ENCODE assay signal across 22 mouse cellular contexts in the genomic region with DNA sequence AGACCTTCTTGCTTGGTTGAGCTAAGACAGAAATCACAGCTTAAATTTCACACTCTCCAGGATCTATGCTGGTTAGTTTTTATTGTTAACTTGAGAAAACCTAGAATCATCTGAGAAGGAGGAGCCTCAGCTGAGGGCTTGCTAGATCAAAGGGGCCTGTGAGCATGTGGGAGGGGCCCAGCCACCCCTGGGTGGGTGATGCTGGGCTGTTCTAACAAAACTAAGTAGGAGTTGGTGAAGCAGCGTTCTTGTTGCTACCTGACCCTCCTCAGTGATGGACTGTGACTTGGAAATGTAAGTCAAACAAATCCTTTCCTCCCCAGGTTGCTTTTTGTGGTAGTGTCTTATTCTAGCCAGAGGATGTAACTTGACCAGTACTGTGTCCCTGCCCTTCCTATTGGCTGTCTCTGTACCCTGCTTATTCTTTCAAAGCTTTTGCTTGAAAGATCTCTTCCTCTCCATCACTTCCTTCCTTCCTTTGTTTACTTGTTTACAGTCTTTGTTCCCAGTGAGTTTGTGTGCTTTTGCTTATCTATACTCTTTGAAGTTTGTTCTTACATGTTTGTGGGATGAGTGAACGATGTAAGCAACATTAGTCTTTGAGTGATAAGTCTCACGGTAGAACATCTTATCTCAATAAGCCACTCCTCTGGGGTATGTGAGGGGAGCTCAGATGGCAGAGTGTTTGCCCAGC.
A peak's percentile ranks its signal among the peaks of the same experiment; 100 is the strongest.
DNase-seq lines count a peak whose midpoint lies in the region; ATAC-seq and TF ChIP-seq lines count a peak whose summit lies in the region.
"Had no signal": no experiment of that assay in that cellular context is flagged by ENCODE, and none has a peak within 500 bp of the region (broad histone marks: within the 10 kb centered on the region; RNA-seq: fewer than 3 reads in every experiment).

No protein-coding gene starts in this region.

- peak; percentile 95 for TF ChIP-seq EP300 in lung, postnatal 0 days (IDR thresholded peaks at IDR 0.05)

- no peak overlapping the region for H3K27ac ChIP-seq in kidney, embryonic 14.5 days (ENCODE audit: low read depth, low read length)
- H3K27ac ChIP-seq in kidney, embryonic 16.5 days (ENCODE audit: low read length), result no peak overlapping the region
- H3K27ac ChIP-seq in lung, postnatal 0 days (ENCODE audit: low read length), result no peak overlapping the region
- H3K27ac ChIP-seq: embryonic facial prominence, embryonic 13.5 days; embryonic facial prominence, embryonic 15.5 days; forebrain, embryonic 10.5 days; forebrain, embryonic 12.5 days had no signal

- no peak overlapping the region for H3K4me2 ChIP-seq in kidney, embryonic 14.5 days (replicated peaks; ENCODE audit: low read depth, low read length)
- no peak overlapping the region for H3K4me2 ChIP-seq in kidney, embryonic 16.5 days (replicated peaks; ENCODE audit: low read depth, low read length)
- no peak overlapping the region for H3K4me2 ChIP-seq in lung, postnatal 0 days (replicated peaks; ENCODE audit: low read depth, low read length)
- H3K4me2 ChIP-seq: embryonic facial prominence, embryonic 13.5 days; embryonic facial prominence, embryonic 15.5 days; forebrain, embryonic 12.5 days had no signal

- H3K9ac ChIP-seq in kidney, embryonic 14.5 days (ENCODE audit: low read depth, low read length), result no peak overlapping the region
- H3K9ac ChIP-seq in kidney, embryonic 16.5 days (replicated peaks; ENCODE audit: low read length), result no peak overlapping the region
- H3K9ac ChIP-seq in lung, postnatal 0 days (replicated peaks; ENCODE audit: low read depth), result no peak overlapping the region
- H3K9ac ChIP-seq: embryonic facial prominence, embryonic 13.5 days; embryonic facial prominence, embryonic 15.5 days; forebrain, embryonic 12.5 days had no signal

- no peaks in the 10 kb centered on the region for H3K27me3 ChIP-seq in kidney, embryonic 14.5 days (ENCODE audit: control insufficient read depth, insufficient read depth, low read length)
- no peaks in the 10 kb centered on the region for H3K27me3 ChIP-seq in kidney, embryonic 16.5 days (ENCODE audit: insufficient read depth, low read length)
- H3K27me3 ChIP-seq in lung, postnatal 0 days (replicated peaks; ENCODE audit: insufficient read depth, low read length), result no peaks in the 10 kb centered on the region
- H3K27me3 ChIP-seq: embryonic facial prominence, embryonic 13.5 days; embryonic facial prominence, embryonic 15.5 days; forebrain, embryonic 12.5 days had no signal

- no peak overlapping the region for H3K4me3 ChIP-seq in kidney, embryonic 14.5 days (ENCODE audit: low read length)
- no peak overlapping the region for H3K4me3 ChIP-seq in kidney, embryonic 16.5 days (ENCODE audit: low read length)
- no peak overlapping the region for H3K4me3 ChIP-seq in lung, postnatal 0 days (ENCODE audit: low read depth, low read length)
- H3K4me3 ChIP-seq: embryonic facial prominence, embryonic 13.5 days; embryonic facial prominence, embryonic 15.5 days; erythroblast, embryonic 14.5 days; forebrain, embryonic 10.5 days; forebrain, embryonic 12.5 days had no signal

- WGBS in kidney, embryonic 14.5 days, result 65% methylated on average over 3 of the region's 3 CpGs
- 60% methylated on average over 3 of the region's 3 CpGs for WGBS in kidney, embryonic 16.5 days
- WGBS in lung, postnatal 0 days, result 20% methylated on average over 3 of the region's 3 CpGs

- no peak for TF ChIP-seq CTCF in lung, postnatal 0 days (IDR thresholded peaks at IDR 0.05)

- ATAC-seq in kidney, embryonic 14.5 days (ENCODE audit: low FRiP score, low TSS enrichment), result peak; percentile 66; the same call in 1 of the 2 replicates
- peak; percentile 47; the same call in 1 of the 2 replicates for ATAC-seq in kidney, embryonic 16.5 days (ENCODE audit: low FRiP score, low TSS enrichment)
- peak; percentile 67 for ATAC-seq in lung, postnatal 0 days
- ATAC-seq: forebrain, embryonic 14.5 days had no signal

- no peaks in the 10 kb centered on the region for H3K36me3 ChIP-seq in kidney, embryonic 14.5 days (ENCODE audit: control insufficient read depth, insufficient read depth, low read length)
- H3K36me3 ChIP-seq in kidney, embryonic 16.5 days (ENCODE audit: insufficient read depth, low read length), result no peaks in the 10 kb centered on the region
- no peaks in the 10 kb centered on the region for H3K36me3 ChIP-seq in lung, postnatal 0 days (ENCODE audit: insufficient read depth, low read length)
- H3K36me3 ChIP-seq: embryonic facial prominence, embryonic 13.5 days; embryonic facial prominence, embryonic 15.5 days; forebrain, embryonic 10.5 days; forebrain, embryonic 12.5 days had no signal

- no peak for DNase-seq in kidney, adult 11 months
- DNase-seq in kidney, postnatal 10 days, result no peak
- DNase-seq in lung, postnatal 0 days (ENCODE audit: low spot score), result peak; percentile 25
- DNase-seq in lung, postnatal 36 days, result no peak
- DNase-seq: adrenal gland, adult 2 months; adrenal gland, postnatal 10 days; adrenal gland, postnatal 25 days; cerebellum, adult 11 months; cerebellum, adult 18-20 months; cerebellum, adult 8-10 months; cerebellum, adult 9-11 months; cerebellum, postnatal 14 days; cerebellum, postnatal 36 days; embryo, embryonic 11 days had no signal

- H3K9me3 ChIP-seq in kidney, embryonic 14.5 days (ENCODE audit: control insufficient read depth, low read length), result no peaks in the 10 kb centered on the region
- H3K9me3 ChIP-seq in kidney, embryonic 16.5 days (ENCODE audit: low read length), result no peaks in the 10 kb centered on the region; the same call in 1 of the 2 replicates
- H3K9me3 ChIP-seq in lung, postnatal 0 days (ENCODE audit: low read length), result no peaks in the 10 kb centered on the region
- H3K9me3 ChIP-seq: embryonic facial prominence, embryonic 13.5 days; embryonic facial prominence, embryonic 15.5 days had no signal

- H3K4me1 ChIP-seq in kidney, embryonic 14.5 days (ENCODE audit: control insufficient read depth, insufficient read depth, low read length), result no peaks in the 10 kb centered on the region
- no peaks in the 10 kb centered on the region for H3K4me1 ChIP-seq in kidney, embryonic 16.5 days (ENCODE audit: insufficient read depth, low read length)
- no peaks in the 10 kb centered on the region for H3K4me1 ChIP-seq in lung, postnatal 0 days (ENCODE audit: insufficient read depth, low read depth, low read length)
- H3K4me1 ChIP-seq: embryonic facial prominence, embryonic 13.5 days; embryonic facial prominence, embryonic 15.5 days; forebrain, embryonic 10.5 days; forebrain, embryonic 12.5 days had no signal
